Mouse (Mus musculus) heart, postnatal 0 days (tissue): ENCODE results near the gene Znrd1. TPM values are rescaled to one million over a fixed set of nuclear protein-coding genes. Genes with fewer than 3 reads are reported as not detected.

Source experiments
- ATAC-seq: fragments of 200-750 bp; cut with Nextera tagmentation; 2 replicates; pipeline ENCODE4 v1.8.0; 2017; ENCODE audit warnings: low read depth, moderate number of reproducible peaks, moderate library complexity; ENCODE audit not compliant: insufficient read depth
- DNase-seq: peaks from one replicate; pipeline ENCODE4 v3.0.0-alpha.2; 2016; ENCODE audit warnings: low spot score
- H3K27ac ChIP-seq: fragments of 300-500 bp; sonication (generic); 2 replicates; pipeline ENCODE4 v1.5.1; 2014; ENCODE audit warnings: low read depth, mild to moderate bottlenecking
- H3K27me3 ChIP-seq: fragments of 300-500 bp; sonication (generic); 2 replicates; pipeline ENCODE4 v1.6.1; 2014; ENCODE audit warnings: low read length, mixed read lengths; ENCODE audit not compliant: control insufficient read depth, insufficient read depth
- H3K36me3 ChIP-seq: fragments of 300-500 bp; sonication (generic); replicated peaks from 2 replicates; pipeline ENCODE4 v1.6.1; 2014; ENCODE audit warnings: low read length, mixed read lengths; ENCODE audit not compliant: control insufficient read depth, insufficient read depth
- H3K4me1 ChIP-seq: fragments of 300-500 bp; sonication (generic); 2 replicates; pipeline ENCODE4 v1.6.1; 2014; ENCODE audit warnings: antibody characterized with exemption; ENCODE audit not compliant: control insufficient read depth, insufficient read depth
- H3K4me2 ChIP-seq: fragments of 300-500 bp; sonication (generic); 2 replicates; pipeline ENCODE4 v1.6.1; 2014; ENCODE audit warnings: low read depth, mild to moderate bottlenecking, low read length, moderate library complexity
- H3K4me3 ChIP-seq: fragments of 300-500 bp; sonication (generic); 2 replicates; pipeline ENCODE4 v1.5.1; 2014; ENCODE audit warnings: low read depth, low read length
- H3K9ac ChIP-seq: fragments of 300-500 bp; sonication (generic); replicated peaks from 2 replicates; pipeline ENCODE4 v1.6.1; 2014; ENCODE audit warnings: low read depth, low read length, mixed read lengths
- H3K9me3 ChIP-seq: fragments of 300-500 bp; sonication (generic); replicated peaks from 2 replicates; pipeline ENCODE4 v1.6.1; 2016; ENCODE audit warnings: low read length; ENCODE audit not compliant: control insufficient read depth
- CTCF ChIP-seq: IDR thresholded peaks from 2 replicates; pipeline ENCODE4 v1.5.1; 2016; ENCODE audit warnings: antibody characterized with exemption, control low read depth, low read depth
- EP300 ChIP-seq: IDR thresholded peaks from 2 replicates; pipeline ENCODE4 v1.6.1; 2016; ENCODE audit warnings: antibody characterized with exemption, low read depth
- whole genome bisulfite sequencing: fragments of 180-500 bp; shearing (Covaris S2); extraction: QIAGEN DNeasy Blood & Tissue Kit; methylation state at CpG from one replicate; pipeline ENCODE4 v1.1.7; 2014; 5-methylcytosine and 5-hydroxymethylcytosine counted together
- polyA plus RNA-seq: library from polyadenylated mRNA; unstranded; fragments of >200 nt; fragmentation: Nextera tagmentation; extraction: Ambion mirVana; gene quantifications from 2 replicates; pipeline ENCODE4 v1.2.1, GENCODE M21; 2015
- total RNA-seq: library from RNA; depleted of rRNA; stranded (reverse); fragments of >200 nt; gene quantifications from 2 replicates; pipeline ENCODE4 v1.2.3, GENCODE M21; 2014; ENCODE audit warnings: low replicate concordance

Gene Znrd1
- total and polyA plus RNA-seq, 2 experiments from 2014 or later: 13.4 to 33.6 TPM

GRCm38 (mm10) chr17:36961125-36961524, 2.8 kb upstream of the Znrd1 start:
- 72% methylated on average over 1 of the region's 1 CpGs for WGBS
- no peak for ATAC-seq
- H3K4me3 ChIP-seq: no peak overlapping the region

GRCm38 (mm10) chr17:36958884-36959283, 525 bp upstream of the Znrd1 start:
- Histone ChIP-seq H3K36me3 (peaks cover 17% of the 10 kb centered on the region), H3K27me3 (no peaks in the 10 kb centered on the region), H3K4me1 (peaks cover 9% of the 10 kb centered on the region), H3K9ac (peak overlapping the region; percentile 72), H3K27ac (peak overlapping the region; percentile 82), H3K4me2 (peak overlapping the region; percentile 78), H3K4me3 (peak overlapping the region; percentile 81), H3K9me3 (no peaks in the 10 kb centered on the region)
- 9% methylated on average over 12 of the region's 12 CpGs for WGBS
- no peak for ATAC-seq
- TF ChIP-seq CTCF (no peak), EP300 (no peak)
- DNase-seq: no peak

More at GRCm38 (mm10) chr17:36961125-36961524, 2.8 kb upstream of the Znrd1 start:
- no peak overlapping the region for H3K4me2 ChIP-seq
- TF ChIP-seq CTCF (no peak), EP300 (no peak)
- H3K4me1 ChIP-seq: peaks cover 9% of the 10 kb centered on the region
- H3K9ac ChIP-seq: no peak overlapping the region
- H3K27me3 ChIP-seq: no peaks in the 10 kb centered on the region
- DNase-seq: no peak
- H3K36me3 ChIP-seq: peaks cover 17% of the 10 kb centered on the region
- no peak overlapping the region for H3K27ac ChIP-seq
- no peaks in the 10 kb centered on the region for H3K9me3 ChIP-seq

- no peak overlapping the region for H3K9ac ChIP-seq
- no peak overlapping the region for H3K4me2 ChIP-seq
- H3K27ac ChIP-seq: no peak overlapping the region
- no peak for DNase-seq
- WGBS: 88% methylated on average over 1 of the region's 1 CpGs
- no peaks in the 10 kb centered on the region for H3K9me3 ChIP-seq
- peaks cover 30% of the 10 kb centered on the region for H3K36me3 ChIP-seq
- no peak overlapping the region for H3K4me3 ChIP-seq
- TF ChIP-seq EP300 (no peak), CTCF (no peak)
- no peaks in the 10 kb centered on the region for H3K27me3 ChIP-seq
- ATAC-seq: no peak
- peaks cover 8% of the 10 kb centered on the region; the same call in 1 of the 2 replicates for H3K4me1 ChIP-seq
These were observed 5.3 kb downstream of the Znrd1 start for GRCm38 (mm10) chr17:36953062-36953461.

GRCm38 (mm10) chr17:36952631-36953030, 5.7 kb downstream of the Znrd1 start:
- DNase-seq: no peak
- TF ChIP-seq CTCF (no peak), EP300 (no peak)
- ATAC-seq: no peak
- Histone ChIP-seq H3K9me3 (no peaks in the 10 kb centered on the region), H3K4me3 (no peak overlapping the region), H3K4me1 (peaks cover 8% of the 10 kb centered on the region; the same call in 1 of the 2 replicates), H3K9ac (no peak overlapping the region), H3K4me2 (no peak overlapping the region), H3K27ac (no peak overlapping the region), H3K36me3 (peaks cover 30% of the 10 kb centered on the region), H3K27me3 (no peaks in the 10 kb centered on the region)
- WGBS: 84% methylated on average over 2 of the region's 2 CpGs

- H3K27ac ChIP-seq: peak within 1 kb of the TSS; percentile 69
- peak within 1 kb of the TSS; percentile 62 for H3K4me3 ChIP-seq
- WGBS: 2% methylated on average over 36 of the region's 36 CpGs
- peak within 1 kb of the TSS; percentile 53 for H3K9ac ChIP-seq
- peaks cover 19% of the 10 kb centered on the region; the same call in 1 of the 2 replicates for H3K4me1 ChIP-seq
- DNase-seq: peak; percentile 98
- H3K36me3 ChIP-seq: peaks cover 27% of the 10 kb centered on the region
- peaks cover 5% of the 10 kb centered on the region for H3K27me3 ChIP-seq
- no peaks in the 10 kb centered on the region for H3K9me3 ChIP-seq
- TF ChIP-seq CTCF (no peak), EP300 (peak; percentile 76; the same call in 1 of the 2 replicates)
- ATAC-seq: peak; percentile 99
- peak within 1 kb of the TSS; percentile 78 for H3K4me2 ChIP-seq
These were observed 7.1 kb downstream of the Znrd1 start, which contains the start of gene Ppp1r11 for GRCm38 (mm10) chr17:36950981-36951947. TSS of gene Ppp1r11 (minus strand) at chr17:36951741.
